Mouse (Mus musculus): ENCODE data around the gene Rrh. TPM values are rescaled to one million over a fixed set of nuclear protein-coding genes. Genes with fewer than 3 reads are reported as not detected.

Gene Rrh
- 2.3 to 3.9 TPM (median 3.3 TPM) in 4 replicates for total RNA-seq (2023; ENCODE audit: inconsistent age)

GRCm38 (mm10) chr3:129822206-129822775 lies at the start of gene Rrh:
Rrh (minus strand) TSS chr3:129822587.

GRCm38 (mm10) chr3:129835388-129835934 lies 13.1 kb upstream of the Rrh start, which contains the start of gene Cfi:
Cfi (plus strand) TSS chr3:129835884.

GRCm38 (mm10) chr3:129831035-129831568 lies 8.7 kb upstream of the Rrh start, which contains the start of gene Gar1:
Gar1 (minus strand) TSS chr3:129831396.

GRCm38 (mm10) chr3:129803765-129804164 lies 18.6 kb downstream of the Rrh start, which contains the start of gene Lrit3:
Lrit3 (minus strand) TSS chr3:129804030.

GRCm38 (mm10) chr3:129754650-129755604 lies 67.5 kb downstream of the Rrh start, which contains the start of gene Egf:
Egf (minus strand) TSS chr3:129755316.

Other genes starting within 250 kb of the Rrh start
- 2.3 to 5.0 TPM (median 3.1 TPM) in 4 replicates for gene Egf, start 67.3 kb downstream of the Rrh start, total RNA-seq (2023; ENCODE audit: inconsistent age)
- gene Lrit3, start 18.6 kb downstream of the Rrh start, total RNA-seq (2023; ENCODE audit: inconsistent age), result not detected in 4 replicates
- gene Gar1, start 8.8 kb upstream of the Rrh start, total RNA-seq (2023; ENCODE audit: inconsistent age), result 53.0 to 74.8 TPM (median 70.2 TPM) in 4 replicates
- gene Cfi, start 13.3 kb upstream of the Rrh start, total RNA-seq (2023; ENCODE audit: inconsistent age), result not detected in 4 replicates
- 13.1 to 17.4 TPM (median 16.3 TPM) in 4 replicates for gene Pla2g12a, start 56.0 kb upstream of the Rrh start, total RNA-seq (2023; ENCODE audit: inconsistent age)
- gene Casp6, start 78.8 kb upstream of the Rrh start, total RNA-seq (2023; ENCODE audit: inconsistent age), result 20.1 to 30.1 TPM (median 26.1 TPM) in 4 replicates
- not detected in 4 replicates for gene Mcub, start 147.6 kb upstream of the Rrh start, total RNA-seq (2023; ENCODE audit: inconsistent age)
- gene Sec24b, start 239.0 kb upstream of the Rrh start, total RNA-seq (2023; ENCODE audit: inconsistent age), result 101 to 141 TPM (median 111 TPM) in 4 replicates

Data from B cell, adult (primary cell).